Mouse (Mus musculus): ENCODE measurements around the gene Rrp36. TPM values are rescaled to one million over a fixed set of nuclear protein-coding genes. Genes with fewer than 3 reads are reported as not detected.
A peak's percentile ranks its signal among the peaks of the same experiment; 100 is the strongest.

The Rrp36 gene
- 10 to 100 TPM in 1 of 2 experiments, 1 to 10 TPM in 1; 7.9 to 12.6 TPM for total RNA-seq (2021)
- long read RNA-seq, experiment 1, transcript Rrp36-201 (7 exons, 1,195 nt), result major isoform, 14 of 17 reads
- long read RNA-seq, experiment 1, partial matches to known transcripts, result 0 of 17 reads
- long read RNA-seq, experiment 1, other reads (novel, unspliced or antisense), result 2 of 17 reads
- long read RNA-seq, experiment 2, transcript Rrp36-201 (7 exons, 1,195 nt), result major isoform, 11 of 17 reads
- long read RNA-seq, experiment 2, partial matches to known transcripts, result 0 of 17 reads
- long read RNA-seq, experiment 2, other reads (novel, unspliced or antisense), result 6 of 17 reads

DNA sequence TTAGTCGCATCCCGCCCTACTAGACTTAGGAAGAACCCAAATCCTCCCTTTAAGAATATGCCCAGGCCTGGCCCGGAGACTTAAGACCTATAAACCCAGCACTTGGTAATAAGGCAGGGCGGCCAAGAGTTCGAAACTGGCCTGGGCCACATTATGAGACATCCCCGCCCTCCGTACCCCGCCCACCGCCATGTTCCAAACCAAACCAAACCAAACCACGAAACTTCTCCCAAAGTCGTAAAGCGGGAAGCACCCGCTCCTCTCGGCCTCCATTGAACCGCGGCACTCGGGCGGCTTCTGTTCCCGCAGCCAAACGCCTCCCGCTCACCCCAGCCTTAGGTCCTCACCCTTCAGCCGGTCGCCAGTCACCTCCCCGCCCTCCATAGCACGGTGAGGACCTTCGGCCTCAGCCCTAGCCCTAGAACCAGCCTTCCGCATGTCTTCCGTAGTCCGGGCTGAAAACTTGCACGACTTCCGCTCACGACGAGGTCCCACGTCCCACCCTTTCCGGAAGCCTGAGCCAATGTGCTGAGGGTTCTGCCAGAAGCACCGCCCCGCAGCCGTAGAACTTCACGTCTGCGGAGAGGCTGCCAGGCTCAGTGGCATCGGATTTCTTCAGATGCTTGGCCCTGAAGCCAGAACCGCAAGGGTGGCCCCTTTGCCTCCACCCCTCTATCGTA, at the start of gene Rrp36:
TSS of gene Rrp36 (minus strand) at position 503 of the 680 bp plus-strand sequence.
- intact Hi-C loops (cut with DNase I), result no loop called here
- Histone ChIP-seq H3K27ac (peak within 1 kb of the TSS; percentile 94), H3K4me3 (peak within 1 kb of the TSS; percentile 78)
- TF ChIP-seq CTCF (IDR thresholded peaks at IDR 0.05), result no peak
- DNase-seq, result peak; percentile 97

GRCm38 (mm10) chr17:46721077-46721476, 46.9 kb upstream of the Rrp36 start:
- no peak for DNase-seq
- Histone ChIP-seq H3K4me3 (no peak overlapping the region), H3K27ac (no peak overlapping the region)
- no peak for TF ChIP-seq CTCF (IDR thresholded peaks at IDR 0.05)
- intact Hi-C loops (cut with DNase I), result no loop called here

GRCm38 (mm10) chr17:46714756-46715481, 40.8 kb upstream of the Rrp36 start:
- no peak for DNase-seq
- Histone ChIP-seq H3K4me3 (no peak overlapping the region), H3K27ac (no peak overlapping the region)
- peak; percentile 52 for TF ChIP-seq CTCF (IDR thresholded peaks at IDR 0.05)
- intact Hi-C loops (cut with DNase I), result no loop called here

- H3K4me3 ChIP-seq, result no peak overlapping the region
- no peak for DNase-seq
- no peak overlapping the region for H3K27ac ChIP-seq
- intact Hi-C loops (cut with DNase I), result loop anchor here (2.0 kb wide), 1 partner anchor 69 kb away; no protein-coding TSS in a partner anchor
- no peak for TF ChIP-seq CTCF (IDR thresholded peaks at IDR 0.05)
Measured at GRCm38 (mm10) chr17:46713849-46714248, 39.7 kb upstream of the Rrp36 start.

DNA sequence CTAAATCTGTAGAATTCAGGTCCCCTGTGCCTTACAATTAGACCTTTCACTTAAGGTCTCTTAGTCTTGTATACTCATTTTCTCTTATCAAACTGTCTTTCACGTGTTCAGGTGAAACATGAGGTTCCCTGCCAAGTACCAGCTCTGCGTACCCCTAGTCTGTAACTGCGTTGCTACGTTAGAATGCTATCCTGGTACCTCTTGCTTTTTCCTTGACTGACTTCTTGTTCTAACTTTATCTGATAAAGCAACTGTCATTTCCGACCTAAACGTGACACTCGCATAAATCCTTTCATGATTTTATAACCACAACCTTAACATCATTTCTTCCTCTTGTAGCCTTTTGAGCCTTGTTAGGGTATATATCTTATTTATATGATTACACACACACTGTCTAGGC, 38.3 kb upstream of the Rrp36 start:
- no peak for DNase-seq
- intact Hi-C loops (cut with DNase I), result loop anchor here (2.0 kb wide), 1 partner anchor 68 kb away; no protein-coding TSS in a partner anchor
- peak overlapping the region; percentile 91 for H3K4me3 ChIP-seq
- peak overlapping the region; percentile 93 for H3K27ac ChIP-seq
- no peak for TF ChIP-seq CTCF (IDR thresholded peaks at IDR 0.05)

DNA sequence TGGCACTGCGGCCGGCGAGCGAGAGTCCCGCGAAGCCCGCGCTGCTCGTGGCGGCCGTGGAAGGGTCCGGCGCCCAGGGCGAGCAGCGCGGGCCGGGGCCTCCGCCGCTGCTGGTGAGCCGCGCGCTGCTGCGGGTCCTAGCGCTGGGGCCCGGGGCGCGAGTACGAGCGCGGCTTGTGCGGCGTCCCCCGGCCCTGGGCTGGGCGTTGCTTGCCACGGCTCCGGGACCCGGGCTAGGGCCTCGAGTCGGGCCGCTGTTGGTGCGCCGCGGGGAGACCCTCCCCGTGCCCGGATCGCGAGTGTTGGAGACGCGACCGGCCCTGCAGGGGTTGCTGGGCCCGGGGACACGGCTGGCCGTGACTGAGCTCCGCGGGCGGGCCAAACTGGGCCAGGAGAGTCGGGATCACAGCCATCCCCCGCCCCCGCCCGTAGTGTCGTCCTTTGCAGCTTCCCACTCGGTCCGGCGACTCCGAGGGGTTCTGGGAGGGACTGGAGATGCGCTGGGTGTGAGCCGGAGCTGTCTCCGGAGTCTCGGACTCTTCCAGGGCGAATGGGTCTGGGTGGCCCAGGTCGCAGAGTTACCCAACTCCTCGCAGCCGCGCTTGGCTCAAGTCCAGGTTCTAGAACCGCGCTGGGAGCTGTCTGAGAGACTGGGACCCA, 37.6 kb upstream of the Rrp36 start:
- Histone ChIP-seq H3K27ac (peak overlapping the region; percentile 93), H3K4me3 (peak overlapping the region; percentile 91)
- intact Hi-C loops (cut with DNase I), result loop anchor here (2.0 kb wide), 1 partner anchor 67 kb away; no protein-coding TSS in a partner anchor
- no peak for TF ChIP-seq CTCF (IDR thresholded peaks at IDR 0.05)
- peak; percentile 73 for DNase-seq

DNA sequence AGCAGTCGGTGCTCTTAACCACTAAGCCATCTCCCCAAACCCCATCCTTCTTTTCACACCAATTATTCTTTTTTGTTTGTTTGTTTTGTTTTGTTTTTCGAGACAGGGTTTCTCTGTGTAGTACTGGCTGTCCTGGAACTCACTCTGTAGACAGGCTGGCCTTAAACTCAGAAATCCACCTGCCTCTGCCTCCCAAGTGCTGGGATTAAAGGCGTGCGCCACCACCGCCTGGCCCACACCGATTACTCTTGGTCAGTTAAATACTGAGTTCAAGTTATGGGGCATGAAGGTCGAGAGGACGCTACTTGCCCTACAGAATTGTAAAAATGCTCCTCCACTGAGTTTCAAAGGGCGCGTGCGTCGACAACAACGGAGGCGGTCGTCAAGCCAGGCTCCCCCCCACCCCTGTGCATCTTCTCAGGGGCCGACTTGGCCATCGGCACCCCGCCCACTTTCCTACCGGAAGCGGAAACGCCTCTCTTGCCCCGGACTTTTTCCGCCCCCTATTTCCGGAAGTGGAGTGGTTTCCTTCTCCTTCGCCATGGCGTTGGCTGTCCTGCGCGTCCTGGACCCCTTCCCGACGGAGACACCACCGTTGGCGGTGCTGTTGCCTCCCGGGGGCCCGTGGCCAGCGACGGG, 36.9 kb upstream of the Rrp36 start, which contains the start of gene Pex6:
TSS of gene Pex6 (plus strand) at position 505 of the 639 bp plus-strand sequence.
- DNase-seq, result peak; percentile 96
- Histone ChIP-seq H3K27ac (peak within 1 kb of the TSS; percentile 93), H3K4me3 (peak within 1 kb of the TSS; percentile 91)
- intact Hi-C loops (cut with DNase I), result no loop called here
- TF ChIP-seq CTCF (IDR thresholded peaks at IDR 0.05), result no peak

- no peak for TF ChIP-seq CTCF (IDR thresholded peaks at IDR 0.05)
- H3K27ac ChIP-seq, result peak overlapping the region; percentile 38
- no peak overlapping the region for H3K4me3 ChIP-seq
- DNase-seq, result peak; percentile 59
- intact Hi-C loops (cut with DNase I), result loop anchor here (10.0 kb wide), 1 partner anchor 152 kb away; the partner anchor contains the start of gene Srf
Measured at GRCm38 (mm10) chr17:46706375-46707089, 32.4 kb upstream of the Rrp36 start.

- intact Hi-C loops (cut with DNase I), result loop anchor here (1.0 to 10.0 kb wide), 2 partner anchors 24 to 150 kb away; partner anchors contain the start of gene Srf
- TF ChIP-seq CTCF (IDR thresholded peaks at IDR 0.05), result no peak
- H3K4me3 ChIP-seq, result peak within 1 kb of the TSS; percentile 74
- peak; percentile 96 for DNase-seq
- H3K27ac ChIP-seq, result peak within 1 kb of the TSS; percentile 92
Measured at GRCm38 (mm10) chr17:46704887-46705835, 31.0 kb upstream of the Rrp36 start, which contains the start of gene Ppp2r5d. Gene Ppp2r5d (minus strand): TSS chr17:46705111.

Data from gastrocnemius, adult 2 months (tissue).